Mouse (Mus musculus) embryo, embryonic 9.5 days (tissue): ENCODE measurements at regions not wholly inside any gene's neighbourhood (a gene's known extent, or its start where the extent isn't known, plus 50 kb on each side); places are given as distances from the start of the nearest gene placed in this dataset.
A peak's percentile ranks its signal among the peaks of the same experiment; 100 is the strongest.

ENCODE experiments used
- DNase-seq: peaks from one replicate; pipeline ENCODE4 v3.0.0-alpha.2; 2017; ENCODE audit errors: extremely low spot score

GRCm38 (mm10) chr12:77776755-77777154, 417.3 kb upstream of the Gm6657 start:
- no peak for DNase-seq

GRCm38 (mm10) chr12:77780885-77781698, 412.9 kb upstream of the Gm6657 start:
- peak; percentile 91 for DNase-seq

- no peak for DNase-seq
Measured at GRCm38 (mm10) chr12:77783909-77784308, 410.1 kb upstream of the Gm6657 start.

- no peak for DNase-seq
Measured at GRCm38 (mm10) chr12:77785647-77786046, 408.4 kb upstream of the Gm6657 start.

GRCm38 (mm10) chr12:77786678-77787077, 407.4 kb upstream of the Gm6657 start:
- DNase-seq: no peak

- DNase-seq: no peak
Measured at GRCm38 (mm10) chr12:77788273-77788672, 405.8 kb upstream of the Gm6657 start.

GRCm38 (mm10) chr12:77789427-77789826, 404.6 kb upstream of the Gm6657 start:
- DNase-seq: peak; percentile 52

GRCm38 (mm10) chr12:77789871-77790270, 404.2 kb upstream of the Gm6657 start:
- DNase-seq: no peak

- DNase-seq: no peak
Measured at GRCm38 (mm10) chr12:77790891-77791672, 403.0 kb upstream of the Gm6657 start.

GRCm38 (mm10) chr12:77798516-77798915, 395.5 kb upstream of the Gm6657 start:
- no peak for DNase-seq

GRCm38 (mm10) chr12:77799134-77799770, 394.8 kb upstream of the Gm6657 start:
- DNase-seq: no peak

- DNase-seq: no peak
Measured at GRCm38 (mm10) chr12:77807674-77808073, 386.4 kb upstream of the Gm6657 start.

GRCm38 (mm10) chr12:77811276-77811675, 382.8 kb upstream of the Gm6657 start:
- peak; percentile 26 for DNase-seq

- DNase-seq: no peak
Measured at GRCm38 (mm10) chr12:77819456-77819855, 374.6 kb upstream of the Gm6657 start.

- DNase-seq: no peak
Measured at GRCm38 (mm10) chr12:77823381-77824030, 370.5 kb upstream of the Gm6657 start.

- DNase-seq: no peak
Measured at GRCm38 (mm10) chr12:77833411-77834169, 360.5 kb upstream of the Gm6657 start.

- no peak for DNase-seq
Measured at GRCm38 (mm10) chr12:77834891-77835290, 359.2 kb upstream of the Gm6657 start.

GRCm38 (mm10) chr12:77836231-77836630, 357.8 kb upstream of the Gm6657 start:
- DNase-seq: no peak

- DNase-seq: no peak
Measured at GRCm38 (mm10) chr12:77841844-77842415, 352.1 kb upstream of the Gm6657 start.
